Mouse (Mus musculus): Measurements from ENCODE around the gene Dtymk. TPM values are rescaled to one million over a fixed set of nuclear protein-coding genes. Genes with fewer than 3 reads are reported as not detected.

Gene Dtymk
- polyA plus RNA-seq, 1 experiment from 2014 or later: 114 TPM

Other genes starting within 250 kb of the Dtymk start
- gene Stk25, start 143.3 kb downstream of the Dtymk start, polyA plus RNA-seq (2015; fragmentation: Nextera tagmentation; extraction: Ambion mirVana): 44.7 and 51.2 TPM in 2 replicates
- 3.7 and 4.9 TPM in 2 replicates for gene Bok, start 116.3 kb downstream of the Dtymk start, polyA plus RNA-seq (2015; fragmentation: Nextera tagmentation; extraction: Ambion mirVana)
- 57.2 and 59.9 TPM in 2 replicates for gene Atg4b, start 50.4 kb downstream of the Dtymk start, polyA plus RNA-seq (2015; fragmentation: Nextera tagmentation; extraction: Ambion mirVana)
- 10.9 and 12.3 TPM in 2 replicates for gene Thap4, start 47.1 kb downstream of the Dtymk start, polyA plus RNA-seq (2015; fragmentation: Nextera tagmentation; extraction: Ambion mirVana)
- gene Ing5, start 2.0 kb upstream of the Dtymk start, polyA plus RNA-seq (2015; fragmentation: Nextera tagmentation; extraction: Ambion mirVana): 9.4 TPM in 2 replicates
- gene D2hgdh, start 23.0 kb upstream of the Dtymk start, polyA plus RNA-seq (2015; fragmentation: Nextera tagmentation; extraction: Ambion mirVana): 5.7 and 5.9 TPM in 2 replicates
- gene Gal3st2, start 59.4 kb upstream of the Dtymk start, polyA plus RNA-seq (2015; fragmentation: Nextera tagmentation; extraction: Ambion mirVana): not detected in 2 replicates
- gene Gal3st2b, start 116.4 kb upstream of the Dtymk start, polyA plus RNA-seq (2015; fragmentation: Nextera tagmentation; extraction: Ambion mirVana): not detected in 2 replicates
- not detected in 2 replicates for gene Gal3st2c, start 188.6 kb upstream of the Dtymk start, polyA plus RNA-seq (2015; fragmentation: Nextera tagmentation; extraction: Ambion mirVana)
- gene Neu4, start 218.5 kb upstream of the Dtymk start, polyA plus RNA-seq (2015; fragmentation: Nextera tagmentation; extraction: Ambion mirVana): not detected in 2 replicates

Data from liver, embryonic 15.5 days (tissue).